Mouse (Mus musculus) lung, adult 2 months (tissue): Measurements from ENCODE around the gene Plpp3.

ENCODE experiments used
- CTCF ChIP-seq: fragments of 200-500 bp; IDR thresholded peaks from 2 replicates; pipeline ENCODE4 v1.5.1; 2011; ENCODE audit warnings: mild to moderate bottlenecking, low read length, control low read depth; ENCODE audit not compliant: insufficient read depth
- POLR2A ChIP-seq: fragments of 200-500 bp; IDR thresholded peaks from 2 replicates; pipeline ENCODE4 v1.6.1; 2011; ENCODE audit warnings: low read depth, mild to moderate bottlenecking, control low read depth, low read length, borderline replicate concordance; ENCODE audit errors: extremely low read depth

DNA sequence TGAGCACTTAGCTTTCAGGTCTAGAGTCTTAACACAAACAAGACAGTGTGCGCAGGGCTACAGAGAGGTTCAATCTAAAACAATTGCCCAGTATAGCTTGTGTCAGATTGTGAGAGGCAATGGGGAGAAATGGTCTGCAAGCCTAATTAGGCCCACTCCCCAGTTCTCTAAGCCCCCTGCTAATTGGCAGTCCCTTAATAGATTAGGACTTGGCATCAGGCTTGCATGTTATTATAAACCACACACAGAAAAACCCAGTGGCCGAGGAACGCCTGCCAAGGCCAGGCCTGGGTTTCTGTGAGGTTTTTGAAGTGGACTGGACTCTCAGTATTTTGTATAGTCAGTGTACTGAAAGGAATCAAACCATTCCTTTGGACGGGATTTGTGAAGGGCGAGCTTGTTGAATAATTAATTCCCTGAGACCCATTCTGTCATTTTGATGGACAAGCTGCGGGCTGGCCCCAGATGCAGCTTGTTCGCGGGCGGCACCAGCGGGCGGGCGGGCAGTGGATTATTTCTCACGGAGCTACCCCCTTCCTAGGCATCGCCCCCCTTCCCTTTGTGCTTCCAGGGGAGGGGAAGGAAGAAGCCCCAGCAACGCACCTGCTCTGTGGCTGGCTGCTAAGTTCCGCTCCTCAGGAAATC, 24.0 kb downstream of the Plpp3 start:
- TF ChIP-seq POLR2A (no peak), CTCF (no peak)
